Mouse (Mus musculus) CD4-positive, CD25-positive, alpha-beta regulatory T cell, adult 2 months (primary cell): Measurements from ENCODE around the gene Dapk1.

ENCODE experiments used
- DNase-seq: peaks from one replicate; pipeline ENCODE4 v3.0.0-alpha.2; 2012; ENCODE audit warnings: low read depth, low spot score

Gene Dapk1

DNA sequence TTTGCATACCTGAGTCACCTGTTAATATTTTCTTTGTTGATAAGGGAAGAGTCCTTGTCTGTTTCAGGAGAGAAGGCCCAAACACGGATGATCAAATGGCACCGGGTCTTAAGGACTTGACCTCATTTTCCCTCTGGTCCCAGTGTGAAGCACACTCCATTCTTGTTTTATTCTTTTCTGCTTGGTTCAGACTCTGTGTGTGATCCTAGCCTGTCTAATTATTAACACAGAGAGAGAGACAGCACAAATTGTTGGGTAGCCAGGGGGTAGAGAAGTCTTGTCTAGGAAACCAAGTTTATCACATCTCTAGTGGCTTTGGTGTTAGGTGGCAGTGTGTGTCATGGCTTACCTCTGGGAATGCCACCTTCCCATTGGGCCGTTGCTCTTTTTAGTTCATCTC, 62.3 kb downstream of the Dapk1 start:
- no peak for DNase-seq

DNA sequence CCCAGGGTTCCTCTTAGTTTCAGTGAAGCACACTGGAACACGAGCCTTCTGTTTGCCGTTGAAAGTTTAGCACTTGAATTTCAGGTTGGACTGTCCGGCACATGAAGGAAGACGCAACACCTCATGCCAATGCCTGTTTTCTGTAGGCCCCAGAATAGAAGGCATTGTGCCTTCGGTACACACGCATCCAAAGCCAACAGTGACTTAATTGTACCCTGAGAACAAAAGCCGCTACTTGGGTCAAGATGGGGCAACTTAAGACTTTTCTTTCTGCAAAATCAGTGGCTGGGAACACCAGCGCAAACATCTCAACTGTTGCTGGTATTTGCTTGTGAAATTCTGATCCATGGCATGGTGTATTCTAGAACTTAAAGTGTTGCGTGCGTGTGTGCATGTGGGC, 63.1 kb downstream of the Dapk1 start:
- DNase-seq, result no peak

DNA sequence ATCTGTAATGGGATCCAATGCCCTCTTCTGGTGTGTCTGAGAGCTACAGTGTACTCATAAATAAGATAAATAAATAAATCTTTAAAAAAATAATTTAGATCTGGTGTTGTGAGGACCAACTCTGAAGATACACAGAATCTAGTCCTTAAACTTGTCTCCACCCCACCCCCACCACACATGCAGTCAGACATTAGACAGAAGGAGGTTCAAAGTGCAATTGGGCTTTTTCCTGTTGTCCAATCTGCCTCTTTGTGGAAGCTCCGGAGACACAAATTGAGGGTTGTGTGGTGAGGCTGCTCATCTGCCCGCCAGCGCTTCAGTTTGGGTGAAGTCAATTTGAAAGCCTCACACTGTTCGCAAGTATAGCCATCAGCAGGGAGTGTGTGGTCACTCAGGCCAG, 63.7 kb downstream of the Dapk1 start:
- no peak for DNase-seq

DNA sequence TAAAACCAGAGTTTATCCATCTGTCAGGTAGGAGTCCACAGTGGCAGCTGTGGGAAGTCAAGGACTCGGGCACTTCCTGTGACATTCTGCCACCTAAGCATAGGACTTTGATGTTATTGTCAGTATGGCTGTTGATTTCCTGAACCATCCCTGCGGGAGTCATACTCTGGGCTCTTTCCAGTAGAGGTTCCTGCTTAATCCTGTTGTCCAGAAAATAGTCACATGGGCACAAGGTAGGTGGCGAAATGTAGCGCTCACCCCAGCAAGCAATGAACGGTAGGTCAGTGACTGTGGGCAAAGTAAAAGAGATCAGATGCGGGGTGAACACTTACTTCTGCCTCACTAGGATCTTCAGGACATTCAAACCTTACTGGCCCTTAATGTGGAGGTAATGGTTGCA, 66.3 kb downstream of the Dapk1 start:
- DNase-seq, result no peak

DNA sequence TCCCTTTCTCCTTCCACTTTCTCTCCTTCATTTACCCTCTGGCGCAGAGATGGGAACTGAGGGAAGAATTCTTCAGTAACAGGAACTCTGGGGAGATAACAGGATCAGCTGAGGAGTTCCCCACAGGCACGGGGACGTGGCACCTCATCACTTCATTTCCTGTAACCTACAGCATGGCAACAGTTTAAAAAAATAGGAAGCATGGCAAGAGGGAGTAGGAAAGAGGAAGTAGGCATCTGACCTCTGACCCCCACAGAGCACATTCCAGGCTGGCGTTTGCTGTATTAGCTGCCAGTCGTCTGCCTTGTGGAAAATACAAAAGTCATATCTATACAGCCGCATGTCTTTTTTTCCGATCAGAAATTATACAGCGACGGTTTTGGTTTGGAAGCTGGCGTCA, 68.9 kb downstream of the Dapk1 start:
- DNase-seq, result peak; percentile 7

DNA sequence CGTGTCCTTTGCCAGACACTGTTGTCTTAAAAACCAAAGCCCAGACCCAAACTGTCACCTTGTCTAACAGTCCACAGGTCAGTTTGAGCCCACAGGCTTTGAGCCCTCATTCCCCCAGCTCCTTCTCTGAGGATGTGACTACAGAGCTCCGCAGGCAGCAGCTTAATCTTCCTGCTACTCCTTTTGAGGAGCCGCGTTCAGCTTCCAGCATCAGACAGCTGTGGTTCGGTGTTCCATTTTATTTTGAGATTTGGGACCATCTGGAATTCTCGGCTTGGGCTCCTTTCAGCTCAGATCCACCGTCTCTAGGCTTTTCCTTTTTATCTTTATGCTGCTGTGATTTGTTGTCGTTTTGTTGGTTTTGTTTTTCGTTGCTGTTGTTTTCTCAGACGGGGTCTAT, 69.5 kb downstream of the Dapk1 start:
- no peak for DNase-seq

DNA sequence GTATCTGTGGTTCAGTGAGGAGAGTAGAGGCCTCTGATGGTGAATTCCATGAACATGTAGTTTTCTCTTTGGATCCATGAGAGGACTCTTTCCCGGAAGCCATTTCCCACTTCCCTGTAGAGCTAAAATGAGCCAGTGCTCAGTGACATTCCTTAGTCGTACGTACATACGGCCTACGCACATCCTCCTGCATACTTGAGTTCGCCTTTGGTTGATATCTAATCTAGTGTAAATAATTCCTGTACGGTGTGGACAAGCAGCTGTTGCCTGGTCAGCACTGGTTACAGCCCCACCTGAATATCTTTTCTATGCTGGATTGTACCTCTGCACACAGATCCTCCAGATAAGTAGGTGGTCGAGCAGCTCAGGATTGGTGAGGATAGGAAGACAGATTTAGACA, 70.5 kb downstream of the Dapk1 start:
- no peak for DNase-seq

DNA sequence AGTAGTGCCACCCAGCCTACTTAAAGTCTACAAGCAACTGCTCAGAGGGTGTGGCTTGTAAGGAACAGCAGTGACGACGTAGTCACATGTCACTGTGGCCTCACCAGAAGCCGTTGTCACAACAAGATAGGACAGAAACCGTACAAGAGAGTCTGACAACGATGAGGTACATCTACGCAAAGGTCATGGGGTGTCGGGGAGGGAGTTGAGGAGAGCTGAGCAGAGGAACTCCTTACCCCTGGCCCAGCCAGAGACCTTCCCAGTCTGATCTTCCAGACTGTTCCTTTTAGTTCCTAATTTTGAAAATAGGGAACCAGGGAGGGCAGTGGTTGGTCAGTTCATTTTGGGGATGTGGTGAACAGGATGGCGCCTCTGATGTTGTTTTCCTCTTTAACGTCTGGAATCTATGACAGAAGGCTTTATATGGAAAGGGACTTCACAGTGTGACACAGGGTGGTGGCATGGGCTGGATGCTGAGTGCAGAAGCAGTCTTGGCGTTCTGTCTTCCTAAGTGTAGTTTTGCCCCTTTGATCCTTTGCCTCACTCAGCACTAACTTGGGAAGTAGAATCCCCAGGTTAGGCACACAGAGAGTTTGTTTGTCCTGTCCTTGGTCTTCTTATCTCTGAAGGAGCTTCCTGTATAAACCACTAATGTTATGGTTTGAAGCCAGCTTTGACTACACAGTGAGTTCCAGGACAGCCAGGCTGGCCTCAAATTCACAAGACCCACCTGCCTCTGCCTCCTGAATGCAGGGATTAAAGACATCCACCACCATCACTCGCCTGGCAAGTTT, 71.3 kb downstream of the Dapk1 start:
- DNase-seq, result peak; percentile 53

DNA sequence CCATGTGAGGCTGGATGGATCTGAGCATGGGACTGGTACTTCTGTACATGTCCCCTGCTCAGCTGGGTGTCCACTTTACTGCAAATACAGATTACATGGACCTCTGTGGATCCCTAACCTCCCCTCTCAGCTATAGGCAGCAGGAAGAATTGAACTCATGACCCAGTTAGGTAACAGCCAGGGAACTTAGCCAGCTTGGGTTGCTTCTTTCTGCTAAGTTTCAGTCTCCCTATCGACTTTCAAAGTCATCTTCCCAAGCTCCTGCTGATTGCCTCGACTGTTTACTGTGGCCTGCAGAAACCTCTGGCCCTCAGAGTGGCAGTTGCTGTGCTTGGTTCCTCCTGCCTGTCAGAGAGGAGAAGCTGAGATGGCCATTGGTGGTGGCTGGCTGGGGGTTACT, 72.6 kb downstream of the Dapk1 start:
- DNase-seq, result no peak

DNA sequence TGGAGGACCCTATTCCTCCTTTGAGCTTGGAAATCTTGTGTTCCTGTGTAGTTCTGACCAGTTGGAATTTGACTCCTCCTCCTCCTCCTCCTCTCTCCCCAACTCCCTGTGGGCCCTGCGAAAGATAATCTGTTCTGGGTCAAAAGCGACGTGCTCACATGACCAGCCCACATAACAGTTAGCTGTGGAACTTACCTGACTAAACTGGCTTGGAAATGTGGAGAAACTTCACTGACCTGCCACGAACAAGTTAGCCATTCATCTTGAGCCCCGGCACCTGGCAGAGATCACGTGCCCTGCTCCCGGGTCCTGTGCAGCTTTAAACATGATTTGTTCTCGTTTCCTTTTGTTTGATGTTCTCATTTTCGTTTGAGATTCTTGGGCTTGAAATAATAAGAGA, 73.2 kb downstream of the Dapk1 start:
- DNase-seq, result no peak

DNA sequence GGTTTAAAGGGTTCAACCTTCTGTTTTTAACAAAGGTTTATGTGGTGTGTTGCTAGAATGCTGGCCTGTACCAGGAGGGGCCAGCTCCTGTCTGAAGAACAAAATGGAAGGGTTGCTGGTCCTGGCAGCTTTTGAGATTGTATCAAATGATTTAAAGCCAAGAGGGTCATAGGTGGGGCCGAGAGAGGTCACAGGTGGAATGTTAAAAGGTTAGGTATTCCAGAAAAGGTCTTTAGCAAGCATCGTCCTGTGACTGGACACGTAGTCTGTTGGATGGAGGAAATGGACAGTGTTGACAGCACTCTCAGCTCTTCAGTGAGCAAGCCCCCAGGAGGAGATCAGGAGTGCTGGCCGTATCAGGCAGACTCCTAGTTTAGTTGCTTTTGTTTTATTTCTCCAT, 73.7 kb downstream of the Dapk1 start:
- DNase-seq, result no peak

DNA sequence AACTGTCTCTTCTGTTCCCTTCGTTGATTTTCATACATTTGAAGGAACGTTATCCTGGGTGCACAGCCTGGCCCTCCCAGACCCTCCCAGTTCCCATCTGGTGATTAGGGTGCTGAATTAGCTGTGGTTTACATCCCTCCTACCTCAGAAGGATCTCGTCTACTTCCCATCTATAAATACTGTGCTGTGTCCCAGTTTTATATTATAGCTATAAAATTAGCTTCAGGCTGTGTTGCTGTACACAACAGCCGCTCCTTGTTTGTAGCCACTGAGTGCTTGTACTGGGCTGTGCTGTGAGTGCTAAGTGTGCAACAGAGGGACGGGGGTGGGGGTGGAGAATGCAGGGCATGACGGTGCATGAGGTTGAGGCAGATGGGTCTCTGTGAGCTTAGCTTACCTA, 77.2 kb downstream of the Dapk1 start:
- DNase-seq, result no peak

DNA sequence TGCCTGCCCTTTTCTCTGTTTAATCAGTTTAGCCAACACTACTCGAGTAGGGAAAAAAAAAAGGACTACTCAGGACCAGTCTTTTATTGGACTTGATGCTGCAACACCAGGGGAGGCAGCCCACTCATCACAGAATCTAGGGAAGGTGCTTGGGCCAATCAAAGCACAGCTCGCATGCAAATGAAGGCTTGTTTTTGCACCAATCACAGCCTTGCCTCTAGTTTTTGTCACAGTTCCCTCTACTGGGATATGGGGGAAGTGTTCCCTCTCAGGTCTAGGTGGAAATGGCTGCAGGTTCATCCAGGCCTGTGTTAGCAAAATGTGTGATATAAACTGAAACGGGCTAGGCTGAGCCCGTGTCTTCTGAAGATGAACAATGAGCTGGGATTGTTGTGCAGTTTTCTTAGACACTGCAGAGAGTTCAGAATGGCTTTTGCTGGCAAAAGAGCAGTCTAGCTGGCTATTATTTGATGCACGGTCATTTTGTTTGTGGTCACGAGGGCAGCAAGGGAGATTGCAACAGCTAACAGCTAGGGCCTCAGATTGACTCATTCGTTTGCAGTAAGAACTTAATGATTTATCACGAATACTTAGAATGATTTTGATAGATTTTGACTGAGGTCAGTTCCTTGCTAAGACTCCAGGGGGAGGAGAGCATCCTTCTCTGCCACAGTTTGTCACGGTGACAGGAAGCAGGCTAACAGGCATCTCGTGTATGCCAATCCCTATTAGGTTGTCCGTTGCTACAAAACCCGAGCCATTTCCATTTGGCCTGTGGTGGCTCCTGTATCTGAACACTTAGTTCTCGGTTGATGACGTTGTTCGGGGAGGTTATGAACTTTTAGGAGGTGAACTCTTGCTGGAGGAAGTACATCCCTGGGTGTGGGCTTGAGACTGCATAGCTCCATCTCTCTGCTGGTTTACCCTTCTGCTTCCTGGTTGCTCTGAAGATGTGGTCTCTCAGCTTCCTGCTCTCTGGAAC, 81.3 kb downstream of the Dapk1 start:
- no peak for DNase-seq

DNA sequence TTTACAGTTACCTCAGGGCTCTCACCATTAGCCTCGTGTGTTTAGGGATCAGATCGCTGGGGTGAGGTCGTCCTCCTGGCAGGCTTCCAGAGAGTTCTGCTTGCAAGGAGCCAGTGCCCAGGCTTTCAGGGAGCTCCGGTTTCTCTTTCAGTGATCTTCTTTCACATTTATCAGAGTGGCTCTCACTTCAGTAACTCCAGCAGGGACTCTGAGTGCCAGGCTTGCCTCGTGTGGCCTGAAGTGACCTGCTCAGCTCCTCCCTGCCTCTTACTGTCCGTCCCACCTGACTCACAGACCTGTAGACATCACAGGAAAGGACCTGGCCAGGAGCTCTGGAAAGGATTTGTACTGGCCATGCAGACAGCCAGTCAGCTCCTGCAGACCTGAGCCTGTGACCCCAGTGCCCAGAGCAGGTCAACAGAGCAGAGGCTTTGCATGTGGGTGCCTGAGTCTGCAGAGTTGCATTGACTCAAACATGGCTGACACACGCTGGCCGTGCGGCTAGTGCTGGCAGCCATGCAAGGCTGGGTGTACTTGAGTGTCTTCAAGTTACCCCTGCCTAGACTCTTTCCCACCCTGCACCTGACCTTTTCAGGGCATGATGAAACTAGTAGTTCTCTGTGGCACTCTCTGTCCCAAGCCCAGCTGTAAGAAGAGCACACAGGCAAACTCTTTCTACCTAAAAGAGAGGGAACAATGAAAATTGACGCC, 82.5 kb downstream of the Dapk1 start:
- DNase-seq, result no peak

DNA sequence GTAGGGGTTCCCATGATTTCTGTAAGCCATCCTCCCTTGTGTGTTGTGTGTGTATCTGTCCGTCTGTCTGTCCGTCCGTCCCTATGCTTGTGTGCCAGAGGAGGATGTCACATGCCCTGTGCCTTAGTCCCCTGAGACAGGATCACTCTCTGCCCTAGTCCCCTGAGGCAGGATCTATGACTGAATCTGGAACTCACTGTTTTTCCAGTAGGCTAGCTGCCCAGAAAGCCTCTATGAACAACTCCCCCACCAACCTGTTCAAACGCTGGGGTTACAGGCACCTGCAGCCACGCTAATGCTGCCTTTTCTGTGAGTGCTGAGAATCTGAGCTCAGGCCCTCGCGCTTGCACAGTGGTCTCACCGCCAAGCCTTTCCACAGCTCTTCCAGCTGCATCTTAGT, 83.1 kb downstream of the Dapk1 start:
- DNase-seq, result no peak

DNA sequence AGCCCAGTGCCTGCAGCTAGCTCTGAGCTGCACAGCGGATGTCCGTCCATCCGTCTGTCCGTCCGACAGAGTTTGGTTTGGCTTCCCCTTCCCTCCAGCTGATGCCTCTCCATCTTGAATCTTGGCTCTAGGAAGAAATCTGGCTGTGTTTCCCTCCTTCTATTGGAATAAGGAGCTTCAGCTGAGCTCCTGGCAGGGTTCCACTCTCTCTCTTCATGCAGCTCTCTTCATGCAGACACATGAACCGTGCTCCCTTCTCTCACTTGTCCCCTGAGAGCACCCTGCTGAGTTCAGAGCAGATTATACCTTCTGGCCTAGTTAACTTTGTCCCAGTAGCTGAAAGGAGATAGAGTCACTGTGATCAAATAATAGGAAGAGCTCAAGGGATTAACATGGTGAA, 83.5 kb downstream of the Dapk1 start:
- no peak for DNase-seq

DNA sequence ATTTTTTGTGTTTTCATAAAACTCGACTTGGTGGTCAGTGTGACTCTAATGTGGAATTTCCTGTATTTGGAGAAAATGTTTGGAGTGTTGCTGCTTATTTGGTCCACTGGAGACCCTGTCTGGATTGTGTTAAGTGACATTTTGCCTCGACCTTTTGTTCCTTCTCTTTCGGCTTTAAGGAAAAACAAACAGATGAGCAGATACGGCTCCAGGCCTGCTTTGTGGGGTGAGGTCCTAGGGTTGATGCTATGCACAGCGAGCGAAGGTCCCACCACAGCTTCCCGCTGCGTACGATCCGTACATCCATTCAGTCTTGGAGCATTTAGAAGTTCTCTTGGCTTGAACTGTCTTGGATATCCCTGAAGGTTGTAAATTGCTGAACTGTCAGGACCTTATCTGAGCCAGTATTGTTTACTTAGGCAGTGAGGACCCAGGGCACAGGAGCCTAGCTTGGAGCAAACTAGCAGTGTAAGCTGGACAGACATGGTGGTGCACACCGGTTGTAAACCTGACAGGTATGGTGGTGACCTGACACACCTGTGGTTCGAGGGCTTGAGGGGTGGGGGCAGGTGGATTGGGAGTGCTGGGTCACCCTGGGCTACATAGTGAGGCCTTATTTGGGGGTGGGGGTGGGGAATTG, 84.4 kb downstream of the Dapk1 start:
- no peak for DNase-seq

DNA sequence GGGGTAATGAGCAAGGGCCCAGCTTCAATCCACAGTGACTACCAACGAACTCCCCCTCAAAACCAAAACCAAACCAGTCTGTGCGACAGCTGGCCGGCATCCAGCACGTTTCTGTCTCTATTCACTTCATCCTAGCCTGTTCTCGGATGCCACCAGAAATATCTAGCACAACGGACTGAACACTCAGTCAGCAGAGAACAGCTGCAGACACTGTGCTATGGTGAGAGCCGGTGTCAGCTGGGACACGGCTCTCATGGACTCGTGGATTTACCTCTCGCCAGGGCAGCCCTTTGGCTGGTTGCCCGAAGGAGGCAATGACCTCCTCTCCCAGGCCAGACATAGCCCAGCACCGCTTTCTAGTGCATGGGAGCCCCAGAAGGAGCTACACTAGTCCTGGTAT, 85.2 kb downstream of the Dapk1 start:
- DNase-seq, result no peak

DNA sequence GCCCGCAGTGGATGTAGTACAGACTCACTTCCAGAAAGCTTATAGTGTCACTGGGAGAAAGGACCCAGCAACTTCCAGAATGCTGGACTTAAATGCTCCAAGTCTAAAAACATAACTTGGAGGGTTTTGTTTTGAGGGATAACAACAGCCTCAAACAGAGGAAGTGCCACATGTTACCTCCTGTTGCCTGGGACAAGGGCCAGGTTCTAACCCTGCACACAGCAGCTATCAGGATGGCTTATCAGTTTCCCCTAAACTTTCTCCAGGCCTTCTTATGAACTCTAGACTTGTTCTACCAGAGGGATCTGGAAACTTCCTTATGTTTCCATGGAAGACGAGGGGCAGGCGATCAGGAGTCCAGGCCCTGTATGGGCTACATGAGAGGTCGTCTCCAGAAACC, 85.7 kb downstream of the Dapk1 start:
- no peak for DNase-seq

DNA sequence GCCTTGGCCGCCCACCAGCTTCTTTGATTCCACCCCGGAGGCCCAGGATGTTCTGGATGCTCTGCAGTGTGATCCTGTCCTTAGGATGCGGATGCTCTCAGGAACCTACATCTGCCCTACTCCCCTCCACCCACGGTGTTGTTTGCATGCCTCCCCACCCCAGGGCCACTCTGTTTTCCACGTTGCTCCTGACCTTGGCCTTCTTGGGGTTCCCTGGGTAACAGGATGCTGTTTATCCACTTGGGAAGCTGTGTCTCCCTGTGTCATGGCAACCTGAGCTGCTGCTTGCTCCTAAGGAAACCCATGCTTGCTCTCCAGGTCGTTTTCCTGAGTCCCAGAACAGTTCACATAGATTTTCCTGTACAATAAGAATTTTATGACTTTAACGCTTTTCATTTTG, 86.1 kb downstream of the Dapk1 start:
- no peak for DNase-seq

DNA sequence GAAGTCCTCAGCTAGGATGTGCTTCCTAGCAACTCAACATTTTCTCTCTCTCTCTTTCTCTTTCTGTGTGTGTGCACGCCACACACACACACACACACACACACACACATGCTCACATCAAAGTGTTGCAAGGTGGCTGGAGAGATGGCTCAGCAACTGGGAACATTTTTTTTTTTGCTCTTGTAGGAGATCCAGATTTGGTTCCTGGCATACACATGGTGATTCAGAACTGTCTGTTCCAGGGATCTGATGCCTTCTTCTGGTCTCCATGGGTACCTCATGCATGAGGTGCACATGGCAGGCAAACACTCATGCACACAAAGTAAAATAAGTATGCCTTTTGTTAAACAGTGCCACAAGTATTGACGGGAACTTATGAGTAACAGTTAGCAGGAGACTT, 89.2 kb downstream of the Dapk1 start:
- no peak for DNase-seq

DNA sequence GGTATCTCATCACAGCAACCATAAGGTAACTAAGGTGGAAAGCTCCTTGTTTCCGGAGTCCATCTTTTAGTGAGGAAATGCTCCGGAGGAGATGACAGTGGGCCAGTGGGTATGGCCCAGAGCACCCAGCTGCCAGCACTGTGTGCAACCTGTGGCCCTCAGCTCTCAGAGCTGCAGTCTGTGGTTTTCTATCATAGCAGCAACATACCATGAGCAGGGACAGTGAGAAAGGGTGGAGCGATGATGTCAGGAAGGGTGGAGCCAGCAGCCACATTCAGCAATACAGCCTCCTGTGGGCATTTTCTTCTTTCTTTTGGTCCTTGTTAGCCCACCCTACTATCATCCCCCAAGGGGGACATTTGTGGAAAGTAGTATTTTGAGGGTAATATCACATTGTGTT, 90.2 kb downstream of the Dapk1 start:
- no peak for DNase-seq
